Mouse (Mus musculus): Measurements from ENCODE around the gene Dhx58. TPM values are rescaled to one million over a fixed set of nuclear protein-coding genes. Genes with fewer than 3 reads are reported as not detected.
"Not testable (repeated sequence)": the region's sequence is repeated elsewhere in the genome, so short reads cannot be mapped to it uniquely, and the experiment has no call there.

Dhx58 gene
- polyA plus RNA-seq, 1 experiment, result 2.7 TPM

DNA sequence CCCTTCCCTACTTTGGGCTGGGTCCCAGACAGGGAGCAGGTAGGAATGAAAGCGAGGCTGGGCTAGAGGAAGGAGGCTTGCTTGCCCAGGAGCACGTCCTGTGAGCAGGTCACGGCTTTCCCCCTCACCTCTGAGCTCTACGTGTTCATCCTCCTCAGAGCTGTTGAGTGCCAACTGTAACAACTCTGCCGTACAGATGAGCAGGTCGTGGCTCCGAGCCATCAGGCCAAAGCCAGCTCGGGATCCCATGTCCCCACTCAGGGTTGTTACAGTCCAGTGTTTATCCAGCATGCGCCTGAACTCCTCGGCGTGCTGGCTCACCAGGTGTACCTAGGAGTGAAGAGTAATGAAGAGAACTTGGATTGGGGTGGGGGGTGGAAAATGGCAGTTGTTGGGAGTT is 705 bp downstream of the Dhx58 start:
- DNase-seq (ENCODE audit: extremely low spot score in 1 of 2, low spot score in 1 of 2), result no peak

DNA sequence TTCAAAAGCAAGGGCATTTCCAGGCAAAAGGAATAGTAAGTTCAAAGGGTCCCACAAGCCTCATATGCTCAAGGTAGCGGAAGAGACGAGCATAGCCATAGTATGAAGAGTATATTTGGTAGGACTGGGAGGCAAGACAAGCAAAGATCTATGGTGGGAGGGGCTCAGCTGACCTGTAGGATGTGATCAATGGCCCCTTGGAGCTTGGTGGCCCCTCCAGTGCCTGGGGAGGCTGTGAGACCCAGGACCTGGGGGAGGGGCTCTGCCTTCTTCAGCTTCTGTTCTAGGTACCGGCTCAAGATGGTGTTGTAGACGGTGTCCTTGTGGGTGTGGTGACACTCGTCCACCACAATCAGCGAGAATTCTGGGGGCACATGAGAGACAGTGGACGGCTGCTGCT is 1.2 kb downstream of the Dhx58 start:
- DNase-seq (ENCODE audit: extremely low spot score in 1 of 2, low spot score in 1 of 2), result no peak

DNA sequence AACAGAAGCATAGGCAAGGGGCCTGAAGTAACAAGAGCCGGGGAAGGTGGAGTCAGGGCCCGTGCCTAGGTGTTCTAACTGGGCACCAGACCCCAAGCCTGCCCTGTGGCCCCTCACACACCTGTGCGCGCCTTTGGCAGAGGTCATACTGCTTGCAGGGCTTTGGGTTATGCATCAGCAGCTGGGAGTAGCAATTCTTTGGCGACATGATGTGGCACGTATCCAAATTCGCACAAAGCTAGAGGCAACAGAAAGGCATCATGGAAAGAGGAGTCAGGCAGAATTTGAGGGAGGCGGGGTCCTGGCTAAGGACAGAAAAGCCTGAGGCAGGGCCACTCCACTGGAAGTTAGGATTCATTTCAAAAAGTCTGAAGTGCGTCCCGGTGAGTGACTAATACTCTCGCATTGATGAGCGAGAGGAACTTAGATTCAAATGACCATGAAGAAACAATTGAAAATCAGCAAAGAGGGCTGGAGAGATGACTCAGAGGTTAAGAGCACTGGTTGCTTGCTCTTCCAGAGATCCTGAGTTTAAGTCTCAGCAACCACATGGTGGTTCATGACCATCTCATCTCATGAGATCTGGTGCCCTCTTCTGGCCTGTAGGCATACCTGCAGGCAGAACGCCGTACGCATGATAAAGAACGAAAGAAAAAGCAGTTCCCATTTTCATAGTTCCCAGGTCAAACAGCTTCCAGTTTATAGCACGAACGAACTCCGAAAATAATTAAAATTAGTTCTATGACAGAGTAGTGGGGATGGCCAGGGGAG is 1.8 kb downstream of the Dhx58 start:
- DNase-seq (ENCODE audit: extremely low spot score in 1 of 2, low spot score in 1 of 2), result peak in 1 of 2 experiments; percentile 86

DNA sequence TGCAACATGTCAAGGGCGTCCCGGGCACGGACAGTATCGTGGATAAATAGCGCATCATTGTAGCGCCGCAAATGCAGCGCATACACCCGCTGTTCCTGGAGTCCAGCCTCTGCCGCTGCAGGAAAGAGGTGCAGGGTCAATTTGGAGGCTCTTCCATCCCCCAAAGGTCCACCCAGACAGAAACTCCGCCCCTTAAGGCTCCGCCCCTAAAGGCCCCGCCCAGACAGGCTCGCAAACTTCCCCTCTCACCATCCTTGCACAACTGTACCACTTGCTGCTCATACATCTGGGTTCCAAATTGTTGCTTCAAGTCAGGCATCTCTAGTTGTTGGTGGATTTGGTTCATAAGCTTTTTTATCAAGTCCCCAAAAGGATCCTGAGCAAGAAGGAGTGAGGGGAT is 2.8 kb downstream of the Dhx58 start:
- no peak for DNase-seq (ENCODE audit: extremely low spot score in 1 of 2, low spot score in 1 of 2)

DNA sequence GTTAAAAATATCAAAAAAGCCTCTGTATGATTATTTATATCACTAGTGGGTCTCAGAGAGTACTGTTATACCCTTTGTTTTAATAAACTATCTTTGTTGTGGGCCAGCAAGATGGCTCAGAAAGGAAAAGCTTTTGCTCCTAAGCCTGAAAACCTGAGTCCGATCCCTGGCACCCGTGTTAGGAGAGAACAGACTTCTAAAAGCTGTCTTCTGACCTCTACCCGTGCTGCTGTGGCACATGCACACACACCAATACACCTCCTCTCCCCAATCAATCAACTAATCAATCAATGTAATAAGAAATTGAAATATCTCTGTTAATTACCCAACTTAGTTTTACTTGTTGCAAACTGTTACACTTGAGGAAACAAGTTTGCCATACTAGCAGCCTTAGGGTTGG is 3.4 kb downstream of the Dhx58 start:
- no peak for DNase-seq (ENCODE audit: extremely low spot score in 1 of 2, low spot score in 1 of 2)

DNA sequence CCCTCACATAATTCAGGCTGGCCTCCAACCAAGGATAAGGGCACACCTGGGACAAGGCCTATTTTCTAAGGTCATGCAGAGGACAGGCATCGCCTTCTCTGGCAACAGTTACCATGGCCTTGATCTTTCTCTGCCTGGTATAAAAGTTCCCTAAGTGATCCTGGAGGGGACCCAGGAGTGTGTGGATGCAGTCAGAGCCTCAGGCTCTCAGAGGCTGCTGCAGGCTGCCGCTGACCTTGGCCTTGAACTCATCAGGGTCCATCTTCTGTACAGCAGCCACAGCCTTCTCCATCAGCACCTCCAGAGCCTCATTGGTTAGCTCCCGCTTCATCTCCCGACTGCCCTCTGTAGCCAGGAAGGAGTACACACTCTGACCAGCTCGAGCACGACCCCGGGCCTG is 6.2 kb downstream of the Dhx58 start:
- no peak for DNase-seq (ENCODE audit: extremely low spot score in 1 of 2, low spot score in 1 of 2)

DNA sequence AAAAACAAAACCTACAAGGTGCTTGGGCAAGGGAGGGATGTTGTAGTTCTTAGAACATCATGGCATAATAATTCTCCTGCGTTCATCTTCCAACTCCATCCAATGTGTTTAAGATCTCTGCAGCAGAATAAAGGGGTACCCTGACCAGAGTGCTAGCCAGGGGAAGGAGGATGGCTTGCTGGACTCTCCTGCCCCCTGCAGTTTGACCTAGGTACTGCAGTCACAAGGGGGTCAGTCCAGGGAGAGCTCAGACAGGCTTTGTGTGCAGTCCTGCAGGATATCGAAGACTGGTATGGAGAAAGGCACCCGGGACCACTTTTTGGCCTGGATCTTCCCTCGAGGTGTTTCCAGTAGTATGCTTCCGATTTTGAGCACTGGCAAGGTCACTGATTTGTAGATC is 9.1 kb downstream of the Dhx58 start:
- DNase-seq (ENCODE audit: extremely low spot score in 1 of 2, low spot score in 1 of 2), result peak in 1 of 2 experiments; percentile 90

DNA sequence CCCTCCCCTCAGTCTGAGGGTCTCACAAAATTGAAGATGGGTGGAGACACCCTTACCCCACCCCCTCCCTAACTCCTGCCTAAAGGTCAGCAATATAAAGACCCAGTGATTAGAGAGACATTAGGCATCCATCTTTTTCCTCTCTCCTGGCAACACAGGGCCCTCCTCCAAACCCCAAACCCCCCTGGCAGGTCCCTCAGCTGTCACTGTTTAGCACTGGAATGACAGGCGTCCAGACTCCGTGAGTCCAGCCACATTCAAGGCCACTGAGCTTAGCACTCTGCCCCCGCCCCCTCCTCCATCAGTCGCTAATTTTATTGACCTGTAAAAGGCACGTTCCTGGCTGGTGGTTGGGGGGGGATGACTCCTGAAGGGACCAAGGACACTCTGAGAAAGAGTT is 10.9 kb downstream of the Dhx58 start:
- DNase-seq (ENCODE audit: extremely low spot score in 1 of 2, low spot score in 1 of 2), result no peak

DNA sequence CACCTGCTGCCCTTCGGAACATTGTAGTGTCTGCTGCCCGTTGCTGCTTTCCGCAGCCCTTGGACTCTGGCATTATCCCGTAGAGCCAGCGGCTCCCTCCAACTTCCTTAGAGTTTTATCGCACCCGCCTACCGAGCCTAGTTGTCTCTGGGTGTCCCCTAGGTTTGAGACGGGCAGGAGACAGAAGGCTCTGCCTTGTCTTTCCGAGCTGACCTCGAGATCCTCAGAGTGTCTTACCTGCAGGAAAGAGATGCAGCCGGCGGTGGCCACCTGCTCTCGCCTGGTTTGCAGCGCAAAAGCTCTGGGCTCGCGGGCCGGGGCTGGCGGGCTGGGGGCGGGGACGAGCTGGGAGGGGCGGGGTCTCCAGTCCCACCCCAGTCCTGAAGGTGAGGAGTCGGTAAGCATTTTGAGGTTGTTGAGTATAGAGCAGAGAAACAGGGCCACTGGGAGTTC is 11.9 kb downstream of the Dhx58 start, which contains the start of gene Zfp385c:
Gene Zfp385c (minus strand): TSS at position 292 of the 453 bp plus-strand sequence.
- no peak for DNase-seq (ENCODE audit: extremely low spot score in 1 of 2, low spot score in 1 of 2)

DNA sequence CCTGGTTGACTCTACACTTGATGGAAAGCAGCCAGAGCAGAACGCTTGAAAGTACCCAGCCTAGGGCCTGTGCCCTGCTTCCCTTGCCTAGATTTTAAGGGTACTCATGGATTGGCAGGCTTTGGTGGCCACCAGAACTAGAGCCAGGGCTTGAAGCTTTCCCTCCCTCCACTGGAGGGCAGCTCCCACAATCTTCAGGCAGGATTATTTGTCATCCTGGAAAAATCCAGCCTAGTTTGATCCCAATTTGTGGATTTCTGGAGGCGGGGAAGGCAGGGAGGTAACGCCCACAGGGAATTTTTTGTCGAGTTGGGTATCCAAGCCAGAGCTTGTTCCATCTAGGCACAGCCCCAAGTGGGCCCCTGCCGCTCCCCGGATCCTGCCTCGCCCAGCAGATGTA is 13.7 kb downstream of the Dhx58 start:
- no peak for DNase-seq (ENCODE audit: extremely low spot score in 1 of 2, low spot score in 1 of 2)

DNA sequence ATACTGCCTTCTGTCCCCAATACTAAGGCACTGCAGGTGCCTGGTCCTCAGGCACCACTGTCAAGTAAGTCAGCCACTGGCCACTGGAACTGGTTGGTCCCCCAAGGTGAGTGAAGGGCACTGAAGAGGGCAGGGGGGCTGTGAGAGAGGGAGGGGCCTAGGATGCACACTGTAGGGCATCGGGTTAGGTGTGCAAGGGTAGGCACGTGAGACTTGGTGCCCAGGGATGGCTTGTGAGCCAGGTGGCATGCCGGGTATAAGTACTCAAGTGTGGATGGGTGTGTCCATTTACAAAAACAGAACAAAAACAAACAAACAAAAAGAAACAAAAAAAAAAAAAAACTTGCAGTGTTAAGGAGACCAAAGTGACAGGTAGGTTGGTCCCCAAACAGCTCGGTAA is 15.6 kb downstream of the Dhx58 start:
- no peak for DNase-seq (ENCODE audit: extremely low spot score in 1 of 2, low spot score in 1 of 2)

DNA sequence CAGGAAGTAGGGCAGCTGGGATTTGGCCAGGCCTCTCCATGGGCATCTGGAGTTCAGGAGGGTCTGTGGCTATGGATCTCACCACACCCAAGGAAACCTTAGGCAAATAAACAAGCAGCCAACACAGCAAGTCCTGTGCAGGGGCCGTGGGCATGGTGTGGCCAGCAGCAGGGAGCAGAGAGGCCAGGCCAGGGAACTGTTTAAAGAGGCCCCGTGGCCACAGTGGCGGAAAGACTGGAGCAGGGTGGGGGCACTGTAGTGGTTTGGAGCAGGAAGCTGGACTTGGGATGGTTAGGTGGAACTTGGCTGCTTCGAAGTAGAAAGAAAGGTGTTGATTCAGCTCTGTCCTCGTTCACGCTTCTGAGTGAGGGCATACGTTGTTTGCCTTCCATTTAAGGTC is 16.8 kb downstream of the Dhx58 start:
- no peak for DNase-seq (ENCODE audit: extremely low spot score in 1 of 2, low spot score in 1 of 2)

DNA sequence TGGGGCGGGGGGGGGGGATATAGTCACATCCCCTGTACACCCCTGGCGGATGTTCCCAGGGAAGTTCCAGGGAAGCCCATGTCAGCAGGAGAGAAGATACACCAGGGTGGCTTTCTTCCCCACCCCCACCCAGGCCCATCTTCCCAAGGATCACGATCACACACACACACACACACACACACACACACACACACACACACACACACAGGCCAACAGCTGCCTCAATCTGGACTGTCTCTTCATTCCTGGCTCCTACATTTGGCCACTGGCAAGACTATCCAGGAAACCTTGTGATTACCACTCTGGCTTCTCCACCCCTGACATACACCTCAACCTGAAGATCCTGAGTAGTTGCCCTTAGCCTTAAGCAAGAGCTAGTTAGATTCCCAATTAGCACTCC is 18.7 kb downstream of the Dhx58 start:
- no peak for DNase-seq (ENCODE audit: extremely low spot score in 1 of 2, low spot score in 1 of 2)

DNA sequence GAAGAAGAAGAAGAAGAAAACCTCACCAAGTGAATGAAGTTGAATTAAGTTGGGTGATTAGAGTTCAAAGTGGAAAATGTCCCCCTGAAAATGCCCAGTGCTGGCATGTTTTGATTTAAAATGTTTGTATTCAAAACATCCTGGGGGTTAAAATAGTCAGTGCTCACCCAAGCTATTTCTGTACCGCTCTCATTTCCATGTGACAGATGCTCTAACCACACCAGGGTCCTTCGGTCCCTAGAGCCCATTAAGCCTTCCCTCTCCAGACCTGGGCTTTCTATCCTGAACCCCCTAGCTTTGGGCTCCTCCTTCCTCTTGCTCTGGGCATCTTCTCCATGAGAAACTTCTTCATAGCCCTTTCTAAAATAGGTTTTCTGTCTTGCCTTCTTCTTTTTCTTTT is 20.0 kb downstream of the Dhx58 start:
- DNase-seq (ENCODE audit: extremely low spot score in 1 of 2, low spot score in 1 of 2), result no peak

DNA sequence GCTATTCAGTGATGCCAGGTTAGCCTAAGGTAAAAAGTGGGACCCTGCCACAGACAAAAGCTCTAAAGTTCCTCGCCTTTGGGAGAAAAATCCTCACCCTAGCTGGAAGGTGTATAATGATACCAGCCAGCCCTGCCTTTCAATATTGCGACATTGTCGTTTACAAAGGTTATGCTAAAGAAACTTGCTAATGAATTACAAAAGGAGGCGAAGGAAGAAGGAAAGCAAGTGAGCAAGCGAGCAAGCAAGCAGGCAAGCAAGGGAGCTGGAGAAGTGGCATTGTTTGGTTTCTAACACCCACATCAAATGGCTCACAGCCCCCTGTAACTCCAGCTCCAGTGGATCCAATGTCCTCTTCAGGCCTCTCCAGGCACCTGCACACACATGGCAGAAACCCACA is 21.5 kb downstream of the Dhx58 start:
- DNase-seq (ENCODE audit: extremely low spot score in 1 of 2, low spot score in 1 of 2), result no peak

DNA sequence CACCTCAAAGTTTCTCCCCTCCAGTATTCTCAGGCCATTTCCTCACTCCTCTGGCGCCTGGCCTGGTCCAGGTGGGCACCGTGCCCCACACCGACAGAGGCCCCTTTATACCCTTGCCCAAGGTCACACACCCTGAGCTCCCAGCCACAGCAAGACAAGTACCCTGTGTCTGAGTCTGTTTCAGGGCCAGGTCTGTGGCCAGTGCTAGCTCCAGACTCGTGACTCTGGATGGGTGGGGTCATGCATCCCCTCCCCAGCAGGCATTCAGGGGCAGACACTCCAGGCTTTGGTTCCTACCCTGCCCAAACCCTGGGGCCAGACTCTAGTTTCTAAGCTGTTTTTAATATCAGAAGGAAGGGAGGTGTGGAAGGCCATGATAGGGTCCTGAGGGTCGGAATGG is 22.2 kb downstream of the Dhx58 start:
- DNase-seq (ENCODE audit: extremely low spot score in 1 of 2, low spot score in 1 of 2), result no peak

DNA sequence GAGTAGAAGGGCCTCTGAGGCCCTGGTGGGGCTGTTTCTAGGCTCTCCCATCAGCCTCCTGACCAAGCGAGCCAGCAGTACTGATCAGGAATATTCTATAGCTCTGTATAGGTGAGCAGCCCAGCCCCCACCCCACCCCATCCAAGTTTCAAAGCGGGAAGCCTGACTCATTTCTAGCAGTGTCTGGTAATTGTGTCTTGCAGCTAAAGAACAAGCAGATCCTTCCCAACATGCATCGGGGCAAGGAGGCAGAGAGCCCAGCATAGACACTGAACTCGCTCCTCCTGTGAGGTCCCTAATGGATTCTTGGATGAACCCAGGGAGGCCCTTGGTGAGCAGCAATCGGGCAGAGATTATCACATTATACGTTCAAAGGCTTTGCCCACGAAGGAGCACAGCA is 26.3 kb downstream of the Dhx58 start:
- peak in 1 of 2 experiments; percentile 53 for DNase-seq (ENCODE audit: extremely low spot score in 1 of 2, low spot score in 1 of 2)

DNA sequence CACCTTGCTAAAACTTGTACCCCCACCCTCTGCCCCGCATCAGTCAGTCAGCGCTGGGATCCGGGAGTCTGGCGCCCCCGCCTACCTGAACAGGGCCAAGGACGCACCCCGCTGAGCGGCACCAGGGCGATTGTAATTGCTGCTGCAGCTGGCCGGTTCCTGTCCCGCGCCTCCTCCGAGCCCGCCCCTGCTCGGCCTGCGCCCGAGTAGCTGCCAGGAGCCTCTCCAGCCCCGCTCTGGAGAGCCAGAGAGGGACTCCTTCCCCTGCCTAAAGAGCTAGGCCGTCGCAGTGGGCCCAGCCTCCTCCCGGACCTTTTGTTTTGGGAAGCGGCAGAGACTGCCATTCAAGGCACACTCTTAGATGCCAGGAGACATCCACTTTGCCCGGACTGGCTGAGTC is 30.9 kb downstream of the Dhx58 start:
- DNase-seq (ENCODE audit: extremely low spot score in 1 of 2, low spot score in 1 of 2), result no peak

DNA sequence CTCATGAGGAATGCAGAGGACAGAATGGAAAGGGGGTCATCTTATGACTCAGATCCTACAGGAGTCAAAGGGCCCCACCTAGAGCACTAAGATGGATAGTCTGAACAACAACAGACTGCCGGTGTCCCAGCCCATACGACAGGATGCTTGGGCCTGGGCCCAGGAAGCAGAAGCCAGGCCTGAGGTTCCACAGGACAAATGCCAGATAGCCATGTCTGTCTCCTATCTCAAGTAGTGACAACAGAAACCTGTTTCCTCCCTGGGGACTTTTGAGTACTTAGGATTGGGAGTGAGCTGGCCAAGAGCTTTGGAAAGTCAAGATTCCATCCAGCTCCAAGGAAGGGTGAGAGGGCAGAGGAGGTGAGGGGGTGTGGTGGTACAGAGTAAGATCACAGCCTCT is 32.1 kb downstream of the Dhx58 start:
- DNase-seq (ENCODE audit: extremely low spot score in 1 of 2, low spot score in 1 of 2), result no peak

DNA sequence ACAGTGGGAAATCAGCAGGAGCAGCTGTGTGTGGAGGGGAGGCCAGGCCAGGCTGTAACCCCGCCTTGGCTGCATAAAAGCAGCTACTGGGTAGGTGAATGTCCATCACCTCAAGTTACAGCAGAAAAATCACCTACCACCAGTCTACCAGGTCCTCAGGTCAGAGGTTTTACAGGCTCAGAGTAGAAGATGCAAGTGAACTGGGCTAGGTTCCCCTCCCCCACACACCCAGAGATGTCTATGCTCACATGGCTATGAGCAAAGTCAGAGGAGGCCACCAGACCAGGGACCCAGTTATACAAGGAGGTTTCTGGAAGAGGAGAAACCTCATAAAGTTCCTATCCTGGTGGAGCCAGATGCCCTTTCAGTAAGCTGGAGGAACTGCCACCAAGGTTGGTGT is 33.0 kb downstream of the Dhx58 start:
- no peak for DNase-seq (ENCODE audit: extremely low spot score in 1 of 2, low spot score in 1 of 2)

DNA sequence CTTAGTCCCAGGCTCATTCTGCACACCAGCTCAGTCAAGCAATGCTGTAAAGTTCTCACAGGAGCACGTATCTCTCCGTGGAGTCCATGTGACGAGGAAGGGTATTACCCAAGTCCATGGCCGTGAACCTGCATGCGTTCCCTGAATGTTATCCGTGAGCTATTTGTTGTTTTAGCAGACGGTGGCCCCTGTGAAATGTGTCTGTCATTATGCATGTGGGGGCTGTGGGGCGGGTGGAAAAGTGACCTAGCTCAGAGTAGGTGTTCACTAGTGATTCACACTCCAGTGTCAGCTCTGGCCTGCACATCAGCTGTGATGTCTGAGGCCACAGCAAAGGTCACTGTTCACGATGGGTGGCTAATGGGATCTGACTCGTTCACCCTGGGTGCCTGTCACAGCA is 44.3 kb downstream of the Dhx58 start:
- DNase-seq (ENCODE audit: extremely low spot score in 1 of 2, low spot score in 1 of 2), result no peak

DNA sequence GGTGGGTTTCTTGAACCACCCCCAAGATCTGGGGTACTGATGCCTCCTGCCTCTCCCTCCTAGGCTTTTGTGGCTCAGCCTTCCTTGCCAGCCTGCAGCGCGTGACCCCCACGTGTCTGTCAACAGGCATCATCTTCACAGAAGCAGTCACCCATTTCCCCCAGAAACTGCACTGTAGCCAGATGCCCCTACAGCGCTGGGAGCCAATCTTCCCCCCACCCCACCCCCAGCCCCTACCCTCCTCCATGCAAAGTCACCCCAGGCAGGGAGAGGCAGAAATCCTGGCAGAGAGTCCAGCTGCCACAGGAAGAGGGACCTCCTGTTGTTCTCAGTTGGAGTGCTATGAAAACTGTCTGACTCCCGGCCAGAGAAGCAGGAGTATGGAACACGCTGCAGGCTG is 47.6 kb downstream of the Dhx58 start:
- no peak for DNase-seq (ENCODE audit: extremely low spot score in 1 of 2, low spot score in 1 of 2)

DNA sequence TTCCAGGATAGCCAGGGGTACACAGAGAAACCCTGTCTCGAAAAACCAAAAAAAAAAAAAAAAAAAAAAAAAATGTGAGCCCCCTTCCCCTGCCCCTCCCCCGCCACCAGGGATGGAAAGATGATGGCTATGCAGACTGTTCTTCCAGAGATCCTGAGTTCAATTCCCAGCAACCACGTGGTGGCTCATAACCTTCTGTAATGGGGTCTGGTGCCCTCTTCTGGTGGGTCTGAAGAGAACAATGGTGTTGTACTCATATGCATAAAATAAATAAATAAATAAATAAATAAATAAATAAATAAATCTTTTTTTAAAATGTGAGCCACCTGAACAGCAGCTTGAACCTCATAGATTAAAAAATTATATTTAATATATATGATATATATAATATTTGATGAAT is 48.5 kb downstream of the Dhx58 start:
- not testable (repeated sequence) for DNase-seq (ENCODE audit: extremely low spot score in 1 of 2, low spot score in 1 of 2)
